Mouse (Mus musculus) olfactory bulb, adult 2 months (tissue): ENCODE data around the gene Ints6l. TPM values are rescaled to one million over a fixed set of nuclear protein-coding genes. Genes with fewer than 3 reads are reported as not detected.

Source experiments
- H3K27ac ChIP-seq: fragments of 200-500 bp; 2 replicates; pipeline ENCODE4 v1.5.1; 2012; ENCODE audit warnings: low read depth, low read length; ENCODE audit not compliant: insufficient read depth
- H3K4me1 ChIP-seq: fragments of 200-500 bp; 2 replicates; pipeline ENCODE4 v1.6.1; 2012; ENCODE audit warnings: low read length; ENCODE audit not compliant: control insufficient read depth, insufficient read depth
- H3K4me3 ChIP-seq: fragments of 200-500 bp; 2 replicates; pipeline ENCODE4 v1.5.1; 2012; ENCODE audit warnings: mild to moderate bottlenecking, low read depth, low read length, moderate library complexity; ENCODE audit not compliant: insufficient read depth
- CTCF ChIP-seq: fragments of 200-500 bp; IDR thresholded peaks from 2 replicates; pipeline ENCODE4 v1.5.1; 2012; ENCODE audit warnings: low read depth, mild to moderate bottlenecking, low read length, moderate library complexity; ENCODE audit not compliant: insufficient read depth
- POLR2A ChIP-seq: fragments of 200-500 bp; IDR thresholded peaks from 2 replicates; pipeline ENCODE4 v1.6.1; 2012; ENCODE audit warnings: mild to moderate bottlenecking, low read depth, low read length, moderate library complexity; ENCODE audit not compliant: insufficient read depth
- WGBS: fragments of 180-500 bp; shearing (Covaris S2); methylation state at CpG from one replicate; pipeline ENCODE4 v1.1.7; 2018; 5-methylcytosine and 5-hydroxymethylcytosine counted together
- polyA plus RNA-seq: library from polyadenylated mRNA; stranded (reverse); fragments of >200 nt; gene quantifications from 2 replicates; pipeline ENCODE4 v1.2.4, GENCODE M21; 2012; ENCODE audit warnings: low replicate concordance; ENCODE audit not compliant: missing spikeins, insufficient read depth, insufficient read length

Ints6l gene
- polyA plus RNA-seq: not detected in 2 replicates

GRCm38 (mm10) chrX:56454671-56455371 is at the start of gene Ints6l:
Gene Ints6l (plus strand): TSS chrX:56454857.
- peak within 1 kb of the TSS; percentile 84 for H3K4me3 ChIP-seq
- WGBS: 14% methylated on average over 22 of the region's 22 CpGs
- peak within 1 kb of the TSS; percentile 96 for H3K27ac ChIP-seq
- TF ChIP-seq POLR2A (peak; percentile 75), CTCF (no peak)
- H3K4me1 ChIP-seq: no peaks in the 10 kb centered on the region

GRCm38 (mm10) chrX:56405482-56405881 is 49.2 kb upstream of the Ints6l start:
- no peak for TF ChIP-seq POLR2A
- TF ChIP-seq CTCF: no peak
- Histone ChIP-seq H3K4me3 (no peak overlapping the region), H3K27ac (no peak overlapping the region), H3K4me1 (no peaks in the 10 kb centered on the region)
- 74% methylated on average over 1 of the region's 1 CpGs for WGBS

- no peaks in the 10 kb centered on the region for H3K4me1 ChIP-seq
- TF ChIP-seq POLR2A: no peak
- TF ChIP-seq CTCF: no peak
- H3K27ac ChIP-seq: no peak overlapping the region
- 45% methylated on average over 5 of the region's 5 CpGs for WGBS
- H3K4me3 ChIP-seq: no peak overlapping the region
Observed at GRCm38 (mm10) chrX:56406128-56406527, 48.5 kb upstream of the Ints6l start.

GRCm38 (mm10) chrX:56416277-56416676 is 38.4 kb upstream of the Ints6l start:
- Histone ChIP-seq H3K4me1 (no peaks in the 10 kb centered on the region), H3K4me3 (no peak overlapping the region), H3K27ac (no peak overlapping the region)
- no peak for TF ChIP-seq CTCF
- TF ChIP-seq POLR2A: no peak
- 72% methylated on average over 3 of the region's 3 CpGs for WGBS

GRCm38 (mm10) chrX:56417541-56417940 is 37.1 kb upstream of the Ints6l start:
- WGBS: 77% methylated on average over 4 of the region's 4 CpGs
- H3K4me1 ChIP-seq: no peaks in the 10 kb centered on the region
- no peak overlapping the region for H3K4me3 ChIP-seq
- no peak overlapping the region for H3K27ac ChIP-seq
- TF ChIP-seq CTCF (no peak), POLR2A (no peak)

GRCm38 (mm10) chrX:56430601-56431000 is 24.1 kb upstream of the Ints6l start:
- Histone ChIP-seq H3K4me1 (no peaks in the 10 kb centered on the region), H3K27ac (no peak overlapping the region), H3K4me3 (no peak overlapping the region)
- 45% methylated on average over 2 of the region's 2 CpGs for WGBS
- TF ChIP-seq CTCF (no peak), POLR2A (no peak)

GRCm38 (mm10) chrX:56435758-56436283 is 18.8 kb upstream of the Ints6l start:
- TF ChIP-seq POLR2A: no peak
- TF ChIP-seq CTCF: no peak
- H3K27ac ChIP-seq: no peak overlapping the region
- WGBS: 48% methylated on average over 7 of the region's 7 CpGs
- H3K4me3 ChIP-seq: no peak overlapping the region
- H3K4me1 ChIP-seq: no peaks in the 10 kb centered on the region

- H3K27ac ChIP-seq: no peak overlapping the region
- H3K4me3 ChIP-seq: no peak overlapping the region
- TF ChIP-seq POLR2A: no peak
- no peak for TF ChIP-seq CTCF
- no peaks in the 10 kb centered on the region for H3K4me1 ChIP-seq
- 80% methylated on average over 11 of the region's 11 CpGs for WGBS
Observed at GRCm38 (mm10) chrX:56446487-56447428, 7.9 kb upstream of the Ints6l start.

GRCm38 (mm10) chrX:56447524-56448015 is 7.1 kb upstream of the Ints6l start, which contains the start of gene Gm2174:
Gene Gm2174 (plus strand): TSS chrX:56447965.
- WGBS: 87% methylated on average over 4 of the region's 4 CpGs
- no peak for TF ChIP-seq POLR2A
- TF ChIP-seq CTCF: no peak
- Histone ChIP-seq H3K27ac (no peak within 1 kb of the TSS), H3K4me3 (no peak within 1 kb of the TSS), H3K4me1 (no peaks in the 10 kb centered on the region)
